Mouse (Mus musculus): ENCODE data around the gene Fbxw18. TPM values are rescaled to one million over a fixed set of nuclear protein-coding genes. Genes with fewer than 3 reads are reported as not detected.
"Not testable (repeated sequence)": the region's sequence is repeated elsewhere in the genome, so short reads cannot be mapped to it uniquely, and the experiment has no call there.

The Fbxw18 gene
- polyA plus RNA-seq (2015; fragmentation: Nextera tagmentation; extraction: Ambion mirVana) = 0.09 TPM in 1 of 2 replicates, not detected in the other

GRCm38 (mm10) chr9:109702600-109702999 is at the start of gene Fbxw18:
Fbxw18 (minus strand) TSS chr9:109702700.
- not testable (repeated sequence) for H3K36me3 ChIP-seq (ENCODE audit: control insufficient read depth, insufficient read depth, low read length); H3K27ac ChIP-seq (ENCODE audit: low read length); H3K9me3 ChIP-seq (ENCODE audit: control insufficient read depth, low read length); H3K9ac ChIP-seq (ENCODE audit: low read depth, low read length); H3K4me1 ChIP-seq (ENCODE audit: control insufficient read depth, insufficient read depth, low read length); ATAC-seq; H3K4me2 ChIP-seq (ENCODE audit: low read depth, low read length); H3K27me3 ChIP-seq (replicated peaks; ENCODE audit: control insufficient read depth, insufficient read depth, low read length); H3K4me3 ChIP-seq (ENCODE audit: low read length)
- 70% methylated on average over 4 of the region's 4 CpGs for WGBS

DNA sequence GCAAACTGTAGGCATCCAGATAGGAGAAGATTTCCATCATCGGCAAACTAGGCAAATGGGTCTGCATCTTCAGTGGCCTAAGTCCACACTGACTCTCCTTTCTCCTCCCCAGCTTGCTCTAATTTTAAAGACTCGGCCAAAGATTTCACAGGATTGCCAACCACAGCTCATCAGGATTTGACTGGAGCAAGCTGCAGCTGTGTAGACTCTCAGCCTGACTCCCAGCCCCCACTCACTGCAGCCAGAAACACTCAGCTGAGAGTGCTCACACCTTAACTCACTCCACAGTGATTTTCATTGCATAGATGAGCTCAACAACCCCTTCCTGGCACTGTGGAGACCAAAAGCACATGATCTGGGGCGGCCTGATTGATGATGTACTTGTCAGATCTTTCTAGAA is 43.5 kb upstream of the Fbxw18 start, which contains the start of gene Fbxw26:
TSS of gene Fbxw26 (minus strand) at position 101 of the 400 bp plus-strand sequence.
- H3K36me3 ChIP-seq (ENCODE audit: control insufficient read depth, insufficient read depth, low read length); H3K9ac ChIP-seq (ENCODE audit: low read depth, low read length); H3K9me3 ChIP-seq (ENCODE audit: control insufficient read depth, low read length); H3K4me2 ChIP-seq (ENCODE audit: low read depth, low read length); H3K27me3 ChIP-seq (replicated peaks; ENCODE audit: control insufficient read depth, insufficient read depth, low read length); H3K27ac ChIP-seq (ENCODE audit: low read length); H3K4me1 ChIP-seq (ENCODE audit: control insufficient read depth, insufficient read depth, low read length); H3K4me3 ChIP-seq (ENCODE audit: low read length); ATAC-seq: not testable (repeated sequence)
- WGBS = 80% methylated on average over 3 of the region's 3 CpGs

DNA sequence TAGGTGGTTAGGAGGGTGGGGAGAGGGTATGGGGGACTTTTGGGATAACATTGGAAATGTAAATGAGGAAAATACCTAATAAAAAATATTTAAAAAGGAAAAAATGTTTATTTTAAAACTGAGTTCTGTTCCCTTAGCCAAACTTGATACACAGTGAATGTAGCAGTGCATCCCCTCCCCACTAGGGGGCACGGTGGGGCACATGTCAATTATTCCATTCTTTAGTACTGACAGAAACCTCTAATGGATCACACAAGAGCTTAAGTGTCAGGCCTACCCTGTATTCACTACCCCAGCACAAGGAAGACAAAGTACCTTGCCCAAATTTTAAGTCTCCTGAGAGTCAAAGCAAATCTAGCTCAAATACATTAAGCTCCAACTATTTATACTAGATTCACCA is 17.2 kb downstream of the Fbxw18 start:
- Histone ChIP-seq H3K4me1 (ENCODE audit: control insufficient read depth, insufficient read depth, low read length) (no peaks in the 10 kb centered on the region), H3K27me3 (replicated peaks; ENCODE audit: control insufficient read depth, insufficient read depth, low read length) (no peaks in the 10 kb centered on the region), H3K9me3 (ENCODE audit: control insufficient read depth, low read length) (no peaks in the 10 kb centered on the region), H3K9ac (ENCODE audit: low read depth, low read length) (no peak overlapping the region), H3K36me3 (ENCODE audit: control insufficient read depth, insufficient read depth, low read length) (no peaks in the 10 kb centered on the region), H3K4me2 (ENCODE audit: low read depth, low read length) (no peak overlapping the region), H3K27ac (ENCODE audit: low read length) (no peak overlapping the region), H3K4me3 (ENCODE audit: low read length) (no peak overlapping the region)
- ATAC-seq = no peak
- 7% methylated on average over 1 of the region's 1 CpGs for WGBS

- not testable (repeated sequence) for H3K4me1 ChIP-seq (ENCODE audit: control insufficient read depth, insufficient read depth, low read length); H3K4me2 ChIP-seq (ENCODE audit: low read depth, low read length); H3K4me3 ChIP-seq (ENCODE audit: low read length); H3K27ac ChIP-seq (ENCODE audit: low read length); H3K9ac ChIP-seq (ENCODE audit: low read depth, low read length); H3K27me3 ChIP-seq (replicated peaks; ENCODE audit: control insufficient read depth, insufficient read depth, low read length); H3K36me3 ChIP-seq (ENCODE audit: control insufficient read depth, insufficient read depth, low read length); H3K9me3 ChIP-seq (ENCODE audit: control insufficient read depth, low read length); ATAC-seq
- WGBS = 66% methylated on average over 2 of the region's 2 CpGs
Observed at GRCm38 (mm10) chr9:109664552-109664951, 37.9 kb downstream of the Fbxw18 start, which contains the start of gene Fbxw25. Fbxw25 (minus strand) TSS chr9:109664652.

Other genes starting within 250 kb of the Fbxw18 start
- gene Fbxw19, start 206.8 kb downstream of the Fbxw18 start, polyA plus RNA-seq (2015; fragmentation: Nextera tagmentation; extraction: Ambion mirVana) = not detected in 2 replicates
- not detected in 2 replicates for gene Fbxw15, start 134.4 kb downstream of the Fbxw18 start, polyA plus RNA-seq (2015; fragmentation: Nextera tagmentation; extraction: Ambion mirVana)
- 0.09 TPM in 1 of 2 replicates, not detected in the other for gene Fbxw24, start 76.6 kb downstream of the Fbxw18 start, polyA plus RNA-seq (2015; fragmentation: Nextera tagmentation; extraction: Ambion mirVana)
- not detected in 2 replicates for gene Fbxw25, start 38.0 kb downstream of the Fbxw18 start, polyA plus RNA-seq (2015; fragmentation: Nextera tagmentation; extraction: Ambion mirVana)
- gene Fbxw26, start 43.4 kb upstream of the Fbxw18 start, polyA plus RNA-seq (2015; fragmentation: Nextera tagmentation; extraction: Ambion mirVana) = 0.07 and 0.18 TPM in 2 replicates
- gene Fbxw27, start 88.0 kb upstream of the Fbxw18 start, polyA plus RNA-seq (2015; fragmentation: Nextera tagmentation; extraction: Ambion mirVana) = not detected in 2 replicates
- 0.18 and 0.67 TPM in 2 replicates for gene Spink8, start 109.6 kb upstream of the Fbxw18 start, polyA plus RNA-seq (2015; fragmentation: Nextera tagmentation; extraction: Ambion mirVana)
- 97.0 and 98.7 TPM in 2 replicates for gene Nme6, start 130.0 kb upstream of the Fbxw18 start, polyA plus RNA-seq (2015; fragmentation: Nextera tagmentation; extraction: Ambion mirVana)
- gene Camp, start 146.9 kb upstream of the Fbxw18 start, polyA plus RNA-seq (2015; fragmentation: Nextera tagmentation; extraction: Ambion mirVana) = 1.9 and 3.5 TPM in 2 replicates
- 31.2 and 31.3 TPM in 2 replicates for gene Cdc25a, start 172.9 kb upstream of the Fbxw18 start, polyA plus RNA-seq (2015; fragmentation: Nextera tagmentation; extraction: Ambion mirVana)
- 52.8 and 57.2 TPM in 2 replicates for gene Map4, start 228.8 kb upstream of the Fbxw18 start, polyA plus RNA-seq (2015; fragmentation: Nextera tagmentation; extraction: Ambion mirVana)

All from intestine, embryonic 16.5 days (tissue).